Mouse (Mus musculus) T-cell, adult 2 months (primary cell): ENCODE results near the gene Aldh5a1.

Source experiments
- DNase-seq: peaks from one replicate; pipeline ENCODE4 v3.0.0; 2022; ENCODE audit warnings: low spot score

Gene Aldh5a1

GRCm38 (mm10) chr13:24866430-24867402, 70.7 kb downstream of the Aldh5a1 start:
- no peak for DNase-seq

- DNase-seq = peak; percentile 62
These were observed 74.9 kb downstream of the Aldh5a1 start for GRCm38 (mm10) chr13:24862520-24862919.

DNA sequence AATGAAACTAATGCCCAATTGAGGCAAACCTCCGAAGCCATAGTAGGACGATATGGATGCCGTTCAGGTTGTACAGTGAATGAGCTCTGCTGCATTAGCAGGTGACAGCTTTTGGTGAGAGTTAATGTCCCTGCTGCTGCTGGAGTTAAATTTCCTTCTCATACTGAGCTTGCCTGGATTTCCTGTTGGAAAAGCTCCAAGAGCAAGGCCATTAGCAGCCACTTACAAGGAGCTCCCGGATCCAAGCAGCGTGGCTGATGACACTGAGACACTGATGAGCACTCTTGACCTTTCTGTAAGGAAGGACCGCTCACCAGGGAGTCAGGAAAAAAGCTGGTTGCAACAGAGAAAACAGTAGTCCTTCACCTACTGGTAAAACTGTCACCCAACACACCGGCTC, 75.4 kb downstream of the Aldh5a1 start:
- DNase-seq = no peak

- DNase-seq = no peak
These were observed 76.4 kb downstream of the Aldh5a1 start for GRCm38 (mm10) chr13:24861084-24861483.

DNA sequence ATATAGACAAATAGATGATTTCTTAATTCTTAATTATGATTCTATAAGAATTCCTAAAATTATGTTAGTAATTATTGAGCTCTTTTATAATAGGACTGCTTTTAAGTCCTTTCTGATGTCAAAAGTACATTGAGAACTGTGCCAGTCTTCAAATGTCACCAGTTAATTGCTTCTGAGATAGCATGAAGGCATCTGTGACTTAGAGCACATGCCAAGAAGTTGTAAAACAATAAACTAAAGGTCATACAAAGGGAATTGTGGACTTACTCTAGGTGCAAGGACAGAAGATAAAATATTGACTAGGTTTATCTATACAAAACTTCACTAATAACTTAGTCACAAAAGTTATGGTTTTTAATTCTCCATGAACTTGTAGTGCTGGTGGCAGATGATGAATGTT, 78.3 kb downstream of the Aldh5a1 start:
- DNase-seq = no peak
